44 mouse cellular contexts compared by ENCODE assay signal in genomic region chr9:55009692-55010091, GRCm38 (mm10). TPM values are rescaled to one million over a fixed set of nuclear protein-coding genes. Genes with fewer than 3 reads are reported as not detected.
"Had no signal": no experiment of that assay in that cellular context is flagged by ENCODE, and none has a peak within 500 bp of the region (broad histone marks: within the 10 kb centered on the region; RNA-seq: fewer than 3 reads in every experiment).

No protein-coding gene starts in this region.

- H3K27me3 ChIP-seq: heart, embryonic 12.5 days; heart, embryonic 15.5 days; hindbrain, embryonic 12.5 days; hindbrain, embryonic 13.5 days; hindbrain, embryonic 15.5 days; intestine, embryonic 15.5 days had no signal

- H3K36me3 ChIP-seq: heart, embryonic 10.5 days; heart, embryonic 12.5 days; heart, embryonic 13.5 days; heart, embryonic 15.5 days; hindbrain, embryonic 10.5 days; hindbrain, embryonic 15.5 days; intestine, embryonic 15.5 days; kidney, embryonic 15.5 days had no signal

- H3K4me1 ChIP-seq: heart, embryonic 12.5 days; heart, embryonic 13.5 days; heart, embryonic 15.5 days; hindbrain, embryonic 12.5 days; hindbrain, embryonic 15.5 days; intestine, embryonic 15.5 days; kidney, embryonic 15.5 days had no signal

- H3K27ac ChIP-seq: heart, embryonic 10.5 days; heart, embryonic 13.5 days; heart, embryonic 15.5 days; hindbrain, embryonic 10.5 days; hindbrain, embryonic 12.5 days; hindbrain, embryonic 13.5 days; hindbrain, embryonic 14.5 days; hindbrain, embryonic 15.5 days; hindbrain, postnatal 0 days; intestine, embryonic 15.5 days; kidney, embryonic 15.5 days; kidney, postnatal 0 days; layer of hippocampus, adult 2 months; left cerebral cortex, adult 2 months had no signal

- H3K9ac ChIP-seq: heart, embryonic 12.5 days; heart, embryonic 13.5 days; heart, embryonic 15.5 days; hindbrain, embryonic 12.5 days; hindbrain, embryonic 13.5 days; hindbrain, embryonic 14.5 days; hindbrain, embryonic 15.5 days; intestine, embryonic 15.5 days; kidney, embryonic 15.5 days had no signal

- DNase-seq: heart, postnatal 10 days; heart, postnatal 14 days; heart, postnatal 36 days; heart, postnatal 4 days; kidney, adult 11 months; kidney, adult 18-20 months; kidney, adult 2 months; kidney, adult 8-10 months; kidney, adult 9 months; kidney, postnatal 10 days; kidney, postnatal 14 days; kidney, postnatal 25 days; kidney, postnatal 36 days; kidney, postnatal 4 days; layer of hippocampus, adult 9-11 months; layer of hippocampus, postnatal 36 days had no signal

- H3K4me3 ChIP-seq: heart, embryonic 10.5 days; heart, embryonic 12.5 days; heart, embryonic 13.5 days; heart, embryonic 15.5 days; hindbrain, embryonic 10.5 days; hindbrain, embryonic 12.5 days; hindbrain, embryonic 13.5 days; hindbrain, embryonic 15.5 days; intestine, embryonic 15.5 days; kidney, embryonic 15.5 days; layer of hippocampus, adult 2 months; left cerebral cortex, adult 2 months had no signal

- H3K9me3 ChIP-seq: heart, embryonic 10.5 days; heart, embryonic 12.5 days; heart, embryonic 13.5 days; heart, embryonic 15.5 days; hindbrain, embryonic 10.5 days; hindbrain, embryonic 12.5 days; hindbrain, embryonic 13.5 days; hindbrain, embryonic 15.5 days; intestine, embryonic 15.5 days; kidney, embryonic 15.5 days had no signal

- ATAC-seq: hindbrain, embryonic 16.5 days; hindbrain, postnatal 0 days; inflammation-experienced regulatory T-cells, adult 6 months; intestine, embryonic 15.5 days; intestine, embryonic 16.5 days; intestine, postnatal 0 days had no signal

- H3K4me2 ChIP-seq: heart, embryonic 11.5 days; heart, embryonic 12.5 days; heart, embryonic 13.5 days; heart, embryonic 15.5 days; hindbrain, embryonic 12.5 days; hindbrain, embryonic 13.5 days; hindbrain, embryonic 14.5 days; hindbrain, embryonic 15.5 days; intestine, embryonic 15.5 days; kidney, embryonic 15.5 days had no signal

RNA-seq across cellular contexts. Expression of gene Chrna3, which starts 16.7 kb away (rescaled TPM):
- total RNA-seq: heart, postnatal 10 days; heart, postnatal 36 days; hematopoietic stem cell, adult 5-6 weeks had no signal
- polyA plus RNA-seq: heart, postnatal 0 days had no signal

RNA-seq across cellular contexts. Expression of gene Chrna5, which starts 29.0 kb away (rescaled TPM):
- total RNA-seq: heart, postnatal 10 days; heart, postnatal 14 days; heart, postnatal 4 days; hematopoietic stem cell, adult 5-6 weeks had no signal
- polyA plus RNA-seq: heart, embryonic 11.5 days; heart, embryonic 16.5 days; inflammation-experienced regulatory T-cells, adult 6 months; kidney, adult 2 months had no signal

RNA-seq across cellular contexts. Expression of gene Chrnb4, which starts 38.9 kb away (rescaled TPM):
- total RNA-seq: heart, postnatal 10 days; heart, postnatal 14 days; hematopoietic stem cell, adult 5-6 weeks; left cerebral cortex, adult 2 months had no signal
- polyA plus RNA-seq: inflammation-experienced regulatory T-cells, adult 6 months had no signal

RNA-seq across cellular contexts. Expression of gene AY074887, which starts 58.9 kb away (rescaled TPM):
- total RNA-seq: heart, postnatal 10 days; heart, postnatal 14 days; heart, postnatal 36 days; heart, postnatal 4 days; hindbrain, postnatal 0 days; layer of hippocampus, adult 18-20 months; layer of hippocampus, adult 2 months; layer of hippocampus, postnatal 14 days; layer of hippocampus, postnatal 25 days; left cerebral cortex, adult 18-20 months; left cerebral cortex, adult 2 months had no signal
- polyA plus RNA-seq: kidney, adult 2 months; large intestine, adult 2 months had no signal
